Mouse (Mus musculus): ENCODE measurements around the gene Ppme1.

Gene Ppme1

GRCm38 (mm10) chr7:100279803-100280202 is 92.3 kb downstream of the Ppme1 start:
- DNase-seq (ENCODE audit: low spot score in 2 of 2): peak; percentile 14 to 48
